Mouse (Mus musculus) heart, adult 11 months (tissue): ENCODE data around the gene 1810055G02Rik.

Experiments used
- DNase-seq: peaks from one replicate; pipeline ENCODE4 v3.0.0; 2022

Gene 1810055G02Rik

DNA sequence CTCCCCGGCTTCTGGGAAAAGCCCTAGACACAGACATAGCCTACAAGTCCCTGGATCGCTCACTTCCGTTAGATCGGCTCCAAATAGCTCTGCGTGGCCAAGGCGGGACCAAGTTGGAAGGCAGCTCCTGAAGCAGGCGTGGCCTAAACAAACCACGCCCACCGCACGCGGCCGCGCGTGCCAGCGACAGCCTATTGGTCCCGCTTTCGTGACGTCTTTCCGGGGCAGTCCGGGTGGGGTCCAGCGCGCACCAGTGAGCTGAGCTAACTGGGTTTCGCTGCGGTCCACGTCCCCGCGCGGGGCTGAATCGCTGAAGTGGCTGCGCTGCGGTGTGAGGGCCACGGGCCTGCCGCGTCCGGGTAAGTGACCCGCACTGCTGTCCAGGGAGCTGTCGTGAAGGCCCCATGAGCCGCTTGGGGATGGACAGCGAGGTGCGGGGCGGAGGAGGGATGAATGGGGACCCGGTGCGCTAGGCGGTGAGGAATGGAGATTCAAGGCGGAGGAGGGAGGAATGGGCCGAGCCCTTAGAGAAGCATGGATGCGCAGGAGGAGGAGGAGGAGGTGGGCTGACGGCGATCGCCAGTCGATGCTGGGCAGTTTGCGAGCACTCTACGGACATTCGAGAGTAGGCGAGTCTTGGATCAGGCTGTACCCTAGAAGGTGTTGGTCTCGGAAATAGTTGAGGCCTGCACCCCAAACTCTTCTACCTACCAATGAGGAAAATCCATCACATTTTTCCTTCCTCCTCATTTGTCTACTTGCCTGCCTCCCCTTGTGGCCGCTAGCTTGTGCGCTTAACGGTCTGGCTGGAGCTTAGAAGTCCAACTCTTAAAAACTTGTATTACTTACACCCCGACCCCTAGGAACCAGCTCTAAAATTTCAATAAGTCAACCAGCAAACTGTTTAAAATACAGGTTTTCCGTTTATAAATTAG is at the start of gene 1810055G02Rik:
Gene 1810055G02Rik (plus strand): TSS at position 216 of the 935 bp plus-strand sequence.
- peak; percentile 100 for DNase-seq

DNA sequence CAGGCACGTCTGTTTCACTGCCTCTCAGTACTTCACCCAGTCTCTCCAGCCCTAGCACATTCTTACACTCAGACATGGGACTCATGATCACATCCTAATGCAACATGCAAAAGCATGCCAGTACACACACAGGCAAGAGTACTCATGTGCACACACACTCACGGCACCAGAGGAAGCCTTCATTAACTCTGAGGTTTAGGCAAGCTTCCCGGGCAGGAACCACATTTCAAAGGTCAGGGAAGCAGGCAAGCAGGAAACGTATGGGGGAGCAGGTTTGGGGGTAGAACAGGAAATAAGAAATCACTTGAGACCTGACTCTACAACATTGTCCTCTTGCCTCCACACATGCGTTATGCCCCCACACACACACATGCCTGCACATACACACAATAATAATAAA is 42.6 kb upstream of the 1810055G02Rik start:
- DNase-seq, result peak; percentile 96

DNA sequence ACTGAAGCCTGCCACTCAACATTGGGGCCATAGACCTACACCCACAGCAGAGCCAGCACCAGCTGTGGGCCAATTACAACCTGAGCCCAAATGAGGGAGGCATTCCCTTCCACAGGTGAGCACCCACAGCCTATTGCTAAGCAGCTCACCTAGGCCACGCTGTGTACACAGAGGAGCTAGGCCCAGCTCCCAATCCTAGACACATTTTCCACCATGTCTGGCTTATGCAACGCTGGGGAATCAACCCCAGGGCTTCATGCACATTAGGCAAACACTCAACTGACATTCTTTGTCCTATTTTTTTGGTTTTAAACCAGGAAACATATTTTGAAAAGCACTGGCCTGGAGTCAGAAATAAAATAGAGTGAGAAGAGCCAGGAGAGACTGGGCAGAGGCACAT is 41.5 kb upstream of the 1810055G02Rik start:
- peak; percentile 91 for DNase-seq

DNA sequence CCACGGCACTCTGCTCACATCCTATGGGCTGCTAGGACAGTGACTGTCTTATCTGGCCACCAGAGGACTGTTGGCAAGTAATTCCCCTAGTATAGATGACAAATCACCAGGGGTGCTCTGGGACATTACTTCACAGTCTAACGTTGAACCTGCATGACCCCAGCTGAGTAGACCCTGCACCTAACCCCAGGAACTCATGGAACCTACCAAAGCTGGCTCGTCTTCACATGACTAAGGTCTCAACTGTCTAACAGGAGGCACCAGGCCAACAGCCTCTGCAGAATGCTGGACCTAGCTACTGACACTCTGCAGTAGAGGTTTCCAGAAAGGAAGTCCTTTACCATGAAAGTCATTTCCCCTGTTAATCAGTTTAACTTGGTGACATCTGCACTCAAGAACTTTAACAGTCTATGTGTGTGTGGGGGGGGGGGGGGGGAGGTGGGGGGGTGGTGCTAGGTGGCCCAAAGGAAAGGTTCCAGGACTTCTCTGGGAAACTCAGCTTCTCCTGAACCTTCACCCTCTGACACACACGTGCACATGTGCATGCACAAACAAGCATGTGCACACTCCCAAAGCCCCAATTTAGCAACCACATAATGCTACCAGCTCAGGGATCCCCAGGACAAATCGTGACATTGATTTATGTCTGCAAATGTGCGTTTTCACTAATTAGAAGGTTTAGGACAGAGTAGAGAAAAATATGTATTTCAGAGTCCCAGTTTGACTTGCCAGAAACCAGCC is 40.8 kb upstream of the 1810055G02Rik start:
- DNase-seq, result peak; percentile 96

DNA sequence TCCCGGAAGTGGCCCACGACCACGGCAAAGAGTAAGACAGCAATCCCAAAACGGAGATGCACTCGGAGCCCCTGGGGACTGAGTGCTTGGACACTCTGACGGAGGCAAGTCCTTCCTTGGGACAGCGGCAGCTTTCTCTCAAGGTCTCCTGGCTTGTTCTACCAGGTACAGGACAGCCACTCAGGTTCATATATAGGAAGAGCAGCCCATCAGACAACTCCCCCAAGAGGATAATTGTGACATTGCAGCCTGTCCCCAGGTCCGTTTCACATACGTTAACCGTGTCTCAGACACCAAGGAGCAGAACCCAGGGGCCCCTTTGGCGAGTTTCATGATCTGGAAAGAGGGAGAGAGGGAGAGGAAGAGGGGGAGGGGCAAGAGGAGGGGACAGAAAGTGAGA is 40.1 kb upstream of the 1810055G02Rik start:
- DNase-seq, result peak; percentile 90

DNA sequence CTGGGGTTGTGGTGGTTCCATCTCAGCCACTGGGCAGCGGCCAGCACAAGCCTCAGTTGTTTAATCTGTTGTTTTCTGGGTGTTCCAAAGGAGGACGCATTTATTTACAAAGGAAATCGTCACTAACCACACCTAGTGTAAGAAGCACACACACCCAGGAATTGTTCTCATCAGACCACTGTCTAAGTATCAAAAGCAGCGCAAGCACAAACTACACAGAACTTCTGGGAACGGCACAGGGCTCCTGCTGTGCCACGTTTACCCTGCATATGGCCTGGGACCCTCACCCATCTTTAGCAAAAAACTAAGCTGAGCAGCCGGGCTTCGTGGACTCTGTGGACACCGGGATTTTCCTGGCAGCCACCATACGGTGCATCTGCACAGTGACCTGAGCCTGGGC is 39.5 kb upstream of the 1810055G02Rik start:
- DNase-seq, result peak; percentile 95

DNA sequence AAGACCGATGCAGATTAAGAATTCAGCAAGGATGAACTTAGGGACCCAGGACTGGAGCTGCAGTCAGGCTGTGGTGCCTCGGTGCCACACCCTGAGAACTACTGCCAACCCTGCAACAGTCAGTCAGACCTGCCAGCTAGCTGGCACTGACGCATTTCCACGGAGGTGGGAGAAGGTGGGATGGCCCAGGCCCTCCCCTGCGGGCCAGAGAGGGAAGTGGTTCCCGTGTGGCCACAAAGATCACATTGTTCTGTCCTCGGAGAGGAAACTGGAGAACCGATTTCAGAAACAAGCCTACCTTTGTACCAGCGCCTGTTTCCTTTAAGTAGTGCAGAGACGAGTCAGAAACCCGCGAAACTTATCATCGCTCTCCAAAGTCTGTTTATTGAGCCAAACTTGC is 39.0 kb upstream of the 1810055G02Rik start:
- DNase-seq, result peak; percentile 98

DNA sequence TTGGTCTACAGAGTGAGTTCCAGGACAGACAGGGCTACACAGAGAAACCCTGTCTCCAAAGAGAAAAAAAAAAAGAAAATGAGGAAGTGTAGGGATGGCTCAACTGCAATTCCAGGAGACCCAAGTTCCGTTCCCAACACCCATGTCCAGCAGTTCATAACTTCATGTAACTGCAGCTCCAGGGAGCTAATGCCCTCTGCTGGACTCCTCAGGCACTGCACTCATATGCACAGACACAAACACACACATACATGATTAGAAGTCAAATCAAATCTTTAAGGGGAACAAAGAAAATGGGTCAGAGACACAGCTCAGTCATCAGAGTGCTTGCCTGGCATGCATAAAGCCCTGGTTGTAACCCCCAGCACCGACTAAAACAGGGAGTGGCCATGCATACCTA is 34.9 kb upstream of the 1810055G02Rik start:
- no peak for DNase-seq

DNA sequence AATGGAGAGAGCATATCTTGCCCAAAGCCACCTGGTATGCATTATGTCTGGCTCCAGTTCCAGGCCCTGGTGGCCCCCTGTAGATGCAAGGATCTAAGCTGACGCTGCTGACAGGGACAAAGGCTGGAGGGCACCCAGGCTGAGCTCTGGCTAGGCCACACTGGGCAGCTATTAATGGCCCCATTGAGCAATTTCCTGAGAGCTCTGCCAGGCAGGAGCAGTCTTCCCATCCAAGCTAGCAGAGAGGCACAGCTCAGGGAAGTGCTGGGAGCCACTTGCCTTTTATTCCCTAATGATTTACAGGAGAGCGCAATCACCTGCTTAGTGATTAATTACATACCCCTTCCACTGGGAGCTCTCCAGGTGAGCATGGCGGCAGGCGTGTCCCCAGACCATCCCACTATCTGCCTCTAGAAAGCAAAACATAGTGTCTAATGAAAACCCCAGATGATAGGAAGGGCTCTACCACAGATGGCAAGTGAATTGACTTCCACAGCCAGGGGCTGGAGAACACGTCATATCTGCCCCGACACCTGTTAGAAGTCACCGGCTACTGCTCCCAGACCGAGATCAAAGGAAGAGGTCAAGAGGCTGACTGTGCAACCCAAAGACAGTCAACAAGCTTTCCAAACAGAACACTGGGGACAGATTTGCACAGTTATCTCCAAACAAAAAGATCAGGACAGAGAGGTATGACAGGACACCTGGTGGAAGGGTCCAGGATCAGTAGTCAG is 33.8 kb upstream of the 1810055G02Rik start:
- DNase-seq, result peak; percentile 98

DNA sequence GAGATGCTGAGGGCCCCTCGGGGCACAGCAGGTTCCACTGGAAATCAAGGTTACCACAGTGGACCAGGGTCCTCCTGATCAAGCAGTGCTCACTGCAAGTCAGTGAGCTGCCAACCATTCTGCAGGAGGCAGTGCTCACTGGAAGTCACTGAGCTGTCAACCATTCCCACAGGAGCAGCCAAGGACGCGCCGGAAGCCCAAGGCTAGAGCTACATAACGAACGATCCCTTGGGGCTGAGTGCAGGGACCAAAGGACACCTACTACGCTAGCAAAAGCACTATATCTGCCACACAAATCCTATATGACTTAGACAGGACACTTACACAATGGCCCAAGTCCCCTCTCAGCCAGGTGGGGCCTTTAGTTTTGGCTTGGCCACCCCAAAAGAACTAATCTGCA is 27.4 kb upstream of the 1810055G02Rik start:
- DNase-seq, result peak; percentile 97

DNA sequence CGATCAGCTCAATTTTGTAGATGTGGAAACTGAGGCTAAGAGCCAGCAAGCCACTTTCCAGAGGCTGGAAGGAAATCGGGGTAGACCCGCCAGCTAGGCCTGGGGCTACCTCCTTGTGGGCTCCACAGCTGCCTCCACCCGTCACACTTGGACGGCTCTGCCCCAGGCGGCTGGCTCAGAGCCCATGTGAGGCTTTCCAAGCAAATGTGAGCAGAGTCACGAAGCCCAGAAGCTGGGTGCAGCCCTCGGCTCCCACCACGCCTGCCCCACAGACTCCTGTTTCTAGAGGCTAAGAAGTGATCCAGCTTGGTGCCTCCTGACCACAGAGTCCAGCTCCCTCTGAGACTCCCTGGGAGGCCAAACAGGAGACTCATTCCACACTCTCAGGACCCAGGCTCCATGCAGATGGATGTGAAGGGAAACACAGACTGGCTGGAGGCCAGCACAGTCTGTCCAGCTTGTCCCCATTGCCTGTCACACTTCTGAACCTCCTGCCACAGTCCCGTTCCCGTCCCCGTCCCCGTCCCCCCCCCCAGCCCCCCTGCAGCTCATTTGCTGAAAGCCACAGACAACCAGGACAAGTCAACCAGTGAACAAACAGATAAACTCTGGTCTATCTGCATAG is 26.7 kb upstream of the 1810055G02Rik start:
- DNase-seq, result peak; percentile 99

DNA sequence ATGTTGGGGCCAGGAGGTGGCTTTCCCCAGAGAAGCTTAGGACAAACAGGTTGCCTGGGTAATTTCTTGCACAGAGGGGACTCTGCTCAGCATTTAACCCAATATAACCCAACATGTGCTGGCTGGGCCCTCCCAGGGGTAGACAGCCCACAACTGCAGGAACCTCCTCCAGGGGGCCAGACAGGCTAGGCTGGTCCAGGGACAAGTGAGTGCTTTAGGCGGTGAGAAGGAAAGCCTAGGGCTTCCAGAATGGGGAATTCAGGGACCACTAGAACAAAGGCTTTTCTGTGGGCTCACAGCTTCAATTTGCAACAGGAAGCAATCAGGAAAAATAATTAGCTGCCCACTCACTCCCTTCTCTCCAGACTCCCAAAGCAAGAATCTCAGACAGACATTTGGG is 23.7 kb upstream of the 1810055G02Rik start:
- DNase-seq, result peak; percentile 92

DNA sequence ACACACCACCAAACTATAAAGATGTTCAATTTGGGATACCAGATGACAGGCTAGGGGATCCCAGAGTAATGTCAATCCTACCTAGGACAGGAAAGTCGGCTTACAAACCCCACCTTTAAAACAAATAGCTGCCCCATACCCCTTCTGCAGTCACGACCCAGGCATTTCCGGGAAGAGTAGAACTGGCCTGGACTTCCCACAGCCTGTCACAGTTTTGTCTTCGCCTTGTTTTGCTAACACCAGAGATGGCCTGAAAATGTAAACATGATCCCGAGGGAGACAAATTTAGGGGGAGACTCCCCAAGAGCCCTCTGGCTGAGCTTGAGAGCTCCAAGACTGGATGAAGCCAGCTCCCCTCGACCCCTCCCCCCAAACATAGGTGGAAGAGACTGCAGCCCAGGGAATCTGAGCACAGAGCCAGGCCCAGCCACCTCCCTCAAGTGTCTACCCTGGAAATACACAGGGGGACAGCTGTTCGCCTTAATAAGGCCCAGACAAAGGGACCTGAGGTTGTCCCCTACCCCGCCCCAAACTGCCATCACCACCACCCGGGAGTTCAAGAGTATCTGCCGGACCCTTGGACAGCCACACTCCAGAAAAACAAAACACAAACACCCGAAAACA is 23.0 kb upstream of the 1810055G02Rik start:
- DNase-seq, result peak; percentile 94

DNA sequence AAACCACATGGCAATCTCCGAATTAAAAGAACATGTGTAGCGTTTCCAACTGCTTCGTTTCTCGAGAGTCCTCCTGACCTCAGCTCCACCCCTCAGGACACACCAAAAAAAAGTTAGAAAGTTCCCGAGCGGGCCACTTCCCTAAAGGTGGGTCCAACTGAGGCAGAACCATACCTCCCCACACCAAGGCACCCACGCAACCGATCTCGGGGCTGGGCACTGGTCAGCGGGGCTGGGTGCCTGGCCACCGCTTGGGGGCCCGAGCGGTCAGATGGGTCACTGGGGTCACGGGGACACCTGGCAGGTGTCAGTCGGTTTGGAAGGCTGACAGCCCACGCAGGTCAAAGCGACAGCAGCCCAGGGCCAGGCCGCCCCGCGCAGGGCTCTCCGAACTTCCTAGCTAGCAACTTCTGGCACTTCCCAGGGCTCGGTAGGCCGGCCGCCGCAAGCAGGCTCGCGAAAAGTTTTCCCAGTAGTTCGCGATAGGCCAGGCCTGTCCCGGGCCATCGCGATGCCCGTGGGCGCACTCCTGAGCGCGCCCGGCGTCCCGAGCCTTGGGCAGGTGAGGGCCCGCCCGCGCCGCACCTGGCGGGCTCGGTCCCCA is 22.4 kb upstream of the 1810055G02Rik start:
- DNase-seq, result peak; percentile 96

DNA sequence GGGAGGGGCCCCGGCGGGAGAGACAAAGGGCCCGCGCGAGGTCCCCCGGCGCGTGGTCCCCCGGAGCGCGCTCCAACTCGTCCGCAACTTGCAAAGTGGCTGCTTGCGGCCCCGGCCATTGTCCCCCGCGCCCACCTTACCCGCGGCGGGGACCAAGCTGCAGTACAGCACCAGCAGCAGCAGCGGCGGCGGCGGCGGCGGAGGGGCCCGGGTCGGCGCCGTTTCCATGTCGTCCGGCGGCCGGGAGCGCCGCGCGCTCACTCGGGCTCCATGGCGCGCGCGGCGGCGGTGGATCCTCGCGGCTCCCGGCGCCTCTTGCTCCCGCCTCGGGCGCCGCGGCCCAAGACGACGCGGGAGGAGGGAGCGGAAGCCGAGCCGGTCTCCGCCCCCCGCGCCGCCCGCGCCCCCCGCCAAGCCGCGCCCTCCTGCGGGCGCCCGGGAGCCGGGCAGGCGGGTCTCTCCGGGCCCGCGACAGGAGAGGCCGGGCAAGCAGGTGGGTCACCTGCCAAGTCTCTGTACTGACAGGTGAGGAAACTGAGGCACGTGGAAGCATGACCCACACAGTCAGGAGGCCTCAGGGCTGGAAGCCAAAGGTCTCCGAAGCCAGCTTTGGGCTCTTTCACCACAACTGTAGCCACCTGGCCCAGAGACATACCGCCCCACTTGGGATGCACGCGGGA is 21.7 kb upstream of the 1810055G02Rik start, which contains the start of gene Lrp5:
Gene Lrp5 (minus strand): TSS at position 350 of the 680 bp plus-strand sequence.
- DNase-seq, result peak; percentile 98

DNA sequence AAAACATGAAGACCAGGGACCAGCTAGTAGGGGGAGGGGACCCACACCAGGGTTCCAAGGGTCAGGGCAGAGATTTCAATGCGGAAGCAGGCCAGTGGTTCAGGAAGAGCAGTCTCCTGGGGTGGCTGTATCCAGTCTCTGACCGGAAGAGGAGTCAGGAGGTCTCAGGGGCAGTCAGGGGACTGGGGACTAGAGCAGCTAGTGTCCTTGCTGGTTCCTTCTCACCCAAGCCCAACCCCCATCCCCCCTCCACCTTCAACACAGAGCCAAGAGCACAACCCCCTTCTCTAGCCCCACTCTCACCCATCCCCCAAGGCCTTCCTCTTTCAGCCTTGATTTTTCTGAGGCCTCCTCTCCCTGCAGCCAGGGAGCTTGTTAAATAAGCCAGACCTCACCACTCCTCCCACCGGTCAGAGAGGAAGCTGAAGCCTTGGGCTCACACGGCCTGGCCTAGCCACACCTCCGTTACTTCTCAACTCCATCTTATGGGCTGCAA is 20.4 kb upstream of the 1810055G02Rik start:
- peak; percentile 98 for DNase-seq

DNA sequence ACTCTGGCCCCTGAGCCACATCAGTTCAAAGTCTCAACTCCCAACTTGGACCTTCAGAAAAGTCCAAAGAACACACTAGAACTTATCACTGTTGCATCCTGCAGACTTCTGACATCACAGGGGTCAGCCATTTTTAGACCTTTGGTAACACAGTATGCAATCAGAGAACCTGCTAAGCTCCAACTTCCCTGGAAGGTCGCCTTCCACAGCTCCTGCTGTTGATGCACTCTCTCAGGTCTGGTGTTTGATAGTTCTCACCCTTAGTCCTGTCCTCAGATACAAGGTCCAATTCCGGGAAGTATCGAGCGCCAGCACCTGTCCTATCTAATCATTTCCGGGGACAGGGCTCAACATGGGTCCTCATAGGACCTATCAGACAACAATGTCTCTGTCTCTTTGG is 16.8 kb upstream of the 1810055G02Rik start:
- no peak for DNase-seq

DNA sequence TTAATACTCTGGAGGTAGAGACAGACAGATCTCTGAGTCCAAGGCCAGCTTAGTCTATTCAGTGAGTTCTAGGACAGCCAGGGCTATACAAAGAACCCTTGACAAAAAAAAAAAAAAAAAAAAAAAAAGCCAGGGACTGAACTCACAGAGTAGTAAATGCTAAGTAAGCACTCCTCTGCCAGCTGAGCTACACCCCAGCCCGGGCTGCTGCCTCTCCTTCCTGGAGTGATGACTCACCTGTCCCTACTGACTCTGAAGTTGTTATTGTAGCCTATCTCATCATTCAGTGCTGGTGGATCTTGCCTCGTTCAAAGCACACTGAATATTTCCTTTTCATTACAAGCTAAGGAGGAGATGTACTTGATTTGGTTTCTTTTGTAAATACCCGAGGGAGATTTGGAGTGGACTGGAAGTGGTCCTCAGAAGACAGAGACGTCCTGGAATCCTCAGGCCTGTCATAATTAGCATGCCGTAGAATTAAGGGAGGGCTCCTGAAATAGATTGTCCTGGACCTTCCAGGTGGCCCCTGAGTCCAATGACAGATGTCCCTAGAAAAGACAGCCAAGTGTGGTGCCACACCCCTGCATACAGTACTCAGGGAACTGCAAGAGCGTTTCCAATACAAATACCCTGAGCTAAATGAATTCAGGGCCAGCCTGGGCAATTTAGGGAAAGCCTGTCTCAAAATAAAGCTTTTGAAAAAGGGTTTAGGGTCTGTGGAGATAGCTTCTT is 15.5 kb upstream of the 1810055G02Rik start:
- DNase-seq, result no peak

DNA sequence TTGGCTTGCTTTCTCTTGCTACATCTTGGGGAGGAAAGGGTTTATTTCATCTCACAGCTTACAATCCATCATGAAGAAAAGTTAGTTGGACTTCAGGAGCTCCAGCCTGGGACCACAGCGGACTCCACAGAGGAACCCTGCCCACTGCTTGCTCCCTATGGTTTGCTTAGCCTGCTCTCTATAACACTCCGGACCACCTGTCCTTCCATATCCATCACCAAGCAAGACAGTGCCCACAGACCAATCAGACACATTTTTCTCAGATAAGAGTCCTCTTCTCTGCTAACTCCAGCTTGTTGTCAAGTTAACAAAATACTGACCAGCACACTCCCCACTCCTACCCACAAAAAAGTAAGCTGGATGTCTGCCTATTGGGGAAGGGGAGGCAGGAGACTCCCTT is 13.6 kb upstream of the 1810055G02Rik start:
- no peak for DNase-seq

DNA sequence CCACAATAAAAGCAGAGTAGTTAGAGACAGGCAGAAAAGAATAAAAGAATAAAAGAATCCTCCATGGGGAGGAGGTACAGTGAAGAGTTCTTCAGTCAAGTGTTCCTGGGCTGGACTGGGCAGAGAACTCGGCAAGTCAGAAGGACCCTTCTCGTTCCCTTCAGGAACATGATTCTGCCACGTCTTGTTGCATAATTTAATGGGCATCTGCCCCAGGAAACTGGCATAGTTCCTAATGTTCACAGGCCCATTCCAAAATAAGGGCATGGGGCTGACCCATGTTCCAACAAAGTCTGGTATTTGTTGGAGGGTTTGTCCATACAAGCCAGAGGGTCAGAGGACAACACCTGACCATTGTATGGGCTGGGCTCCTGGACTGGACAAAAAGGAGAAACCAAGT is 13.1 kb upstream of the 1810055G02Rik start:
- no peak for DNase-seq
